Mouse (Mus musculus) heart, adult 2 months (tissue): ENCODE results near the gene Cep70.

ENCODE experiments used
- CTCF ChIP-seq: fragments of 200-600 bp; IDR thresholded peaks from 2 replicates; pipeline ENCODE4 v1.8.1; 2022; ENCODE audit warnings: antibody characterized with exemption, mild to moderate bottlenecking, moderate library complexity
- EP300 ChIP-seq: fragments of 200-500 bp; IDR thresholded peaks from 2 replicates; pipeline ENCODE4 v1.6.1; 2011; ENCODE audit warnings: low read depth, low read length, control low read depth; ENCODE audit not compliant: insufficient read depth

DNA sequence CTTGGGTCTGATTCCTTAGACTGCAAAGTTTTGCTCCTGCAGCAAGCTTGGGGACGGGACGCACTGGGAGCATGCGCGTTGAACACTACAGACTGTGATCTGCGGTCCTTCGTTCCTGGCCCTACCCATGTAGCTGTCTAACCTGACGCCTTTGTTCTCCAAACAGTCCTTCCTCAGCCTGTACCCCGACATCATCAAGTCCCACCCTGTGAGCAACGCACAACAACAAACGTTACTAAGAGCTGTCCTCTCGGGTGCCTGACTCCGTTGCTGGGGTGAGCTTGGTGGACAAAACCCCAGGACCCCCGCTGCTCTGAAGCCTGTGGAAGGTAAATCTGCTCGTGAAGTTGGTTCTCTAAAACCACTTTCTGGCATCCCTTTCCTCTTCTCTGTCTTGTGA lies 6.0 kb upstream of the Cep70 start, which contains the start of gene Faiml:
- TF ChIP-seq CTCF (no peak), EP300 (no peak)
